Mouse (Mus musculus) cerebellum, adult 2 months (tissue): ENCODE measurements around the gene Smco4.

Experiments
- CTCF ChIP-seq: fragments of 200-500 bp; IDR thresholded peaks from 2 replicates; pipeline ENCODE4 v1.5.1; 2011; ENCODE audit warnings: low read depth, mild to moderate bottlenecking, control low read depth, low read length, moderate library complexity, borderline replicate concordance; ENCODE audit not compliant: insufficient read depth
- POLR2A ChIP-seq: fragments of 200-500 bp; IDR thresholded peaks from 2 replicates; pipeline ENCODE4 v1.6.1; 2011; ENCODE audit warnings: low read length, control low read depth, borderline replicate concordance; ENCODE audit not compliant: insufficient read depth

- TF ChIP-seq CTCF, result no peak
- no peak for TF ChIP-seq POLR2A
Observed at GRCm38 (mm10) chr9:15538979-15539533, 45.8 kb downstream of the Smco4 start.
